Mouse (Mus musculus) kidney, adult 2 months (tissue): ENCODE measurements around the gene Pabpc5. TPM values are rescaled to one million over a fixed set of nuclear protein-coding genes. Genes with fewer than 3 reads are reported as not detected.

Experiments
- DNase-seq: peaks from one replicate; pipeline ENCODE4 v3.0.0; 2021
- H3K27ac ChIP-seq: fragments of 200-500 bp; 2 replicates; pipeline ENCODE4 v1.5.1; 2012; ENCODE audit warnings: low read depth, low read length, control low read depth, inconsistent platforms; ENCODE audit not compliant: insufficient read depth
- H3K27me3 ChIP-seq: fragments of 200-500 bp; replicated peaks from 2 replicates; pipeline ENCODE4 v1.6.1; 2012; ENCODE audit warnings: mild to moderate bottlenecking, moderate library complexity, low read length, inconsistent platforms; ENCODE audit not compliant: control insufficient read depth, insufficient read depth
- H3K36me3 ChIP-seq: fragments of 200-500 bp; 2 replicates; pipeline ENCODE4 v1.6.1; 2012; ENCODE audit warnings: mild to moderate bottlenecking, moderate library complexity, low read length, inconsistent platforms; ENCODE audit not compliant: control insufficient read depth, insufficient read depth
- H3K4me1 ChIP-seq: fragments of 200-500 bp; 2 replicates; pipeline ENCODE4 v1.6.1; 2011; ENCODE audit warnings: low read length; ENCODE audit not compliant: control insufficient read depth, insufficient read depth
- H3K4me3 ChIP-seq: fragments of 200-500 bp; 2 replicates; pipeline ENCODE4 v1.5.1; 2011; ENCODE audit warnings: mild to moderate bottlenecking, low read depth, low read length, control low read depth; ENCODE audit not compliant: insufficient read depth
- CTCF ChIP-seq: fragments of 200-500 bp; conservative IDR thresholded peaks from 2 replicates; pipeline ENCODE4 v1.5.1; 2011; ENCODE audit warnings: low read depth, mild to moderate bottlenecking, control low read depth, low read length, moderate library complexity, mixed read lengths; ENCODE audit not compliant: insufficient read depth, insufficient read length
- POLR2A ChIP-seq: fragments of 200-500 bp; IDR thresholded peaks from one replicate; pipeline ENCODE4 v1.6.1; 2011; ENCODE audit warnings: low read depth, low read length, control low read depth
- WGBS: fragments of 180-500 bp; shearing (Covaris S2); methylation state at CpG from one replicate; pipeline ENCODE4 v1.1.7; 2018; 5-methylcytosine and 5-hydroxymethylcytosine counted together
- polyA plus RNA-seq: library from polyadenylated mRNA; depleted of rRNA; stranded (reverse); fragments of >200 nt; gene quantifications from 2 replicates; pipeline ENCODE4 v1.2.3, GENCODE M21; 2012; rRNA removed

Pabpc5 gene
- 0.04 TPM in 1 of 2 replicates, not detected in the other for polyA plus RNA-seq

DNA sequence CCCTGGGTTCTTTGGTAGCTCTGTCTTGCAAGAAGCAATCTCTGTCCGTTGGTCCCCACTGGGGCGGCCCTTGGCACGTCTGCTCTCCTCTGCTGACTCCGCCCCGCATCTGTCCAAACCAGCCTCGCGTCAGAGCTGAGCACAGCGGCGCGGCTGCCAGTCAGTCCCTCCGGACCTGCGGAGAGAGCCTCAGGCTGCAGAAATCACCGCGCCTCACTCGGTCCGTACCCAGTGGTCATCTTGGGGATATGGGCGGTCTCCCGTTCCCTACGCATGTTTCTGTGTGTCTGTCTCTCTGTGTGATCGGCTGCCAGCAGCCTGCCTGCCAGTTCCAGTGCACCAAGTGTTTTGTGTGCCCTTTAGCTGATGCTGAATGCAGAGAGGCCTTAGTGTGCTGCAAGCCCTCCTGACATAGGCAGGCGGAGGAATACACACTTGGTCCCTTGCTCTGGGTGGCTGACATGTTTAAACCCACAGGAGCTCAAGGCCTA lies at the start of gene Pabpc5:
TSS of gene Pabpc5 (plus strand) at position 116 of the 491 bp plus-strand sequence.
- Histone ChIP-seq H3K27me3 (no peaks in the 10 kb centered on the region), H3K27ac (no peak within 1 kb of the TSS), H3K36me3 (no peaks in the 10 kb centered on the region), H3K4me1 (no peaks in the 10 kb centered on the region), H3K4me3 (no peak within 1 kb of the TSS)
- TF ChIP-seq CTCF (no peak), POLR2A (no peak)
- DNase-seq, result peak; percentile 6
- 3% methylated on average over 21 of the region's 21 CpGs for WGBS

DNA sequence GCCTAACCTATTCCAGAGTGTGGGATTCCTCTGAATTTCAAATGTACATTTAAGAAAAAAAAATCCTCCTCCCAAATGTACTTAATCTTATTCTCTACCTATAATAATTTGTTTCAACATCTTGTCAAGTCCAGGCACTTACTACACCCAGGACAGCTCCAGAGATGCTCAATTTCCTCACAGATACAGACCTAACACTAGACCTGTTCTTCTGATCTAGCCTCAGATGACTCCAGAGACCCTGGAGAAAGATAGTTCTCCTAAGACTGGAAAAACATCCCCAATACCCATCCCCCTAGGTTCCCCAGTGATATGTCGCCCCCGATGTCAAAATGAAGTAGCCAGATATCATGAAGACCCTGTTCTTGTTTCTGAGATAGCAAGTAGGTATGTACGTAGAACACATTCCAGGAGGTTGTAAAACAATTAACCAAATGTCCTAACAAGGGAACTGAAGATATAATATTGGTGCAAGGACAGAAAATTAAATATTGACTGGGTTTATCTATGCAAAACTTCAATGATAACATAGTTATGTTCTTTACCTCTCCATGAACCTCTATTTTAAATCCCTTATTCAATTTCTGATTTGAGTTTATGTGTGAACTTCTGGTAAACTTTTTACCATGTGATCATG lies 39.9 kb upstream of the Pabpc5 start:
- Histone ChIP-seq H3K27ac (no peak overlapping the region), H3K36me3 (no peaks in the 10 kb centered on the region), H3K27me3 (no peaks in the 10 kb centered on the region), H3K4me3 (no peak overlapping the region), H3K4me1 (no peaks in the 10 kb centered on the region)
- WGBS, result 89% methylated on average over 3 of the region's 3 CpGs
- DNase-seq, result no peak
- no peak for TF ChIP-seq POLR2A
- TF ChIP-seq CTCF, result no peak

DNA sequence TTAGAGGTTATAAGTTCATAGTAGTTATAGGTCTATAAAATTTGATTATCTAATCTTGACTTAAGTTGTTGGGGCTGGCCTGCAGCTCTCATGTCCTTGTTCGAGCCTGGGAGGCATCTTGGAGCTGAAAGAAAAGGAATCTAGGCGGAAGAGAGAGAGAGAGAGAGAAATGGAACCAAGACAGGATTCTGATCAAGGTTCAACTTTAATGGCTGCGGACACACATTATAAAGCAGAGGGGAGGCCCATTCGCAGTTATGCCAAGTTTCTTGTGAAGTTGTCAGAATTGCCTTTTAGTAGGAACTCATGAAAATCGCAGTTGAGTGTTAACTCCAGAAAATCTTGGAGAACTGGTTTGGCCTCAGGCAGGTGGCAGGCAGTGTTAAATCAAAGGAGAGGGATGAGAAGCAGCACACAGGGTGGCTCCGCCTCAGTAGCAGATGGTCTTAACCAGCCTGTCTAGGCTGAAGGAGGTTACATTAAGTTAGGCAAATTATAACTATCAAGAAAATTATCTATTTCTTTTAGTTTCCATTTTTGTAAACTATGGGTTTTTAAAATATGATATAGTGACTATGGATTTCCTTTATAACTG lies 38.6 kb upstream of the Pabpc5 start:
- 67% methylated on average over 6 of the region's 6 CpGs for WGBS
- H3K4me1 ChIP-seq, result no peaks in the 10 kb centered on the region
- no peak overlapping the region for H3K4me3 ChIP-seq
- TF ChIP-seq POLR2A (no peak), CTCF (no peak)
- no peaks in the 10 kb centered on the region for H3K27me3 ChIP-seq
- no peak for DNase-seq
- no peak overlapping the region for H3K27ac ChIP-seq
- H3K36me3 ChIP-seq, result no peaks in the 10 kb centered on the region

DNA sequence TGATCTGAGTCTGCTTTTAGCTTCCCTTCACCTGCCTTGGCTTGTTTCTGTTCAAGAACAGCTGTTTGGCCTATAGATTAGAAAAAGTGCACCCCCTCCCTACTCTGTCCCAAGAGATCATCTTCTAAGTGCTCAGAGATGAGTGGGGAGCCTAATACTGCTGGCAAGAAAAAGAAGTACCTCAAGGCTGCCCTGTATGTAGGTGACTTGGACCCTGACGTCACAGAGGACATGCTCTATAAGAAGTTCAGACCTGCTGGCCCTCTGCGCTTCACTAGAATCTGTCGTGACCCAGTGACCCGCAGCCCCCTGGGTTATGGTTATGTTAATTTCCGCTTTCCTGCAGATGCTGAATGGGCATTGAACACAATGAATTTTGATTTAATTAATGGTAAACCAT lies 856 bp downstream of the Pabpc5 start:
- DNase-seq, result no peak
- Histone ChIP-seq H3K36me3 (no peaks in the 10 kb centered on the region), H3K27ac (no peak overlapping the region), H3K4me3 (no peak overlapping the region), H3K27me3 (no peaks in the 10 kb centered on the region), H3K4me1 (no peaks in the 10 kb centered on the region)
- WGBS, result 79% methylated on average over 5 of the region's 5 CpGs
- no peak for TF ChIP-seq CTCF
- TF ChIP-seq POLR2A, result no peak
